Mouse (Mus musculus): Measurements from ENCODE around the gene Ralbp1. TPM values are rescaled to one million over a fixed set of nuclear protein-coding genes. Genes with fewer than 3 reads are reported as not detected.

Gene Ralbp1
- total and polyA plus RNA-seq, 3 experiments, result 53.2 to 69.6 TPM; not detected in 1

GRCm38 (mm10) chr17:65867996-65868395, 17.6 kb downstream of the Ralbp1 start:
- H3K27ac ChIP-seq (ENCODE audit: control insufficient read depth, low read depth, low read length), result no peak overlapping the region

GRCm38 (mm10) chr17:65866201-65866600, 19.4 kb downstream of the Ralbp1 start:
- Histone ChIP-seq H3K27ac (ENCODE audit: control insufficient read depth, low read depth, low read length) (no peak overlapping the region), H3K4me3 (ENCODE audit: control insufficient read depth in 1 of 2, insufficient read depth in 1 of 2, low read depth in 2 of 2, low read length in 2 of 2) (no peak overlapping the region), H3K36me3 (ENCODE audit: control insufficient read depth in 1 of 2, insufficient read depth in 2 of 2, low read length in 2 of 2) (peaks cover 3 to 5% of the 10 kb centered on the region in 2 experiments; a peak in 3 of 4 replicates), H3K9me3 (replicated peaks; ENCODE audit: insufficient read depth, low read length) (no peaks in the 10 kb centered on the region), H3K27me3 (ENCODE audit: control insufficient read depth in 1 of 2, insufficient read depth in 2 of 2, low read length in 2 of 2) (no peaks in the 10 kb centered on the region), H3K79me2 (ENCODE audit: control insufficient read depth, insufficient read depth, low read length, poor library complexity) (peaks cover 10% of the 10 kb centered on the region), H3K9ac (ENCODE audit: control insufficient read depth, low read depth, low read length, poor library complexity, severe bottlenecking) (no peak overlapping the region), H3K4me1 (ENCODE audit: control insufficient read depth in 1 of 2, insufficient read depth in 2 of 2, low read length in 2 of 2) (peaks cover 3 to 5% of the 10 kb centered on the region in 2 experiments; a peak in 3 of 4 replicates)
- DNase-seq (ENCODE audit: low read depth, low spot score), result no peak
- TF ChIP-seq MEF2A (IDR thresholded peaks at IDR 0.05; ENCODE audit: extremely low read depth, insufficient replicate concordance, low read depth, low read length, poor library complexity, severe bottlenecking) (no peak), ZC3H11A (IDR thresholded peaks at IDR 0.05; ENCODE audit: low read depth, low read length) (no peak), TBP (IDR thresholded peaks at IDR 0.05; ENCODE audit: low read depth, low read length) (no peak), RAD21 (IDR thresholded peaks at IDR 0.05; ENCODE audit: low read depth, low read length) (no peak), MYC (IDR thresholded peaks at IDR 0.05; ENCODE audit: low read depth, low read length) (no peak), MYB (IDR thresholded peaks at IDR 0.05; ENCODE audit: low read depth, low read length) (no peak), BHLHE40 (IDR thresholded peaks at IDR 0.05; ENCODE audit: borderline replicate concordance, low read depth, low read length) (no peak), USF1 (IDR thresholded peaks at IDR 0.05; ENCODE audit: low read depth, low read length) (no peak), GABPA (IDR thresholded peaks at IDR 0.05; ENCODE audit: low read depth, low read length) (no peak), MAZ (IDR thresholded peaks at IDR 0.05; ENCODE audit: low read depth, low read length) (no peak), JUND (IDR thresholded peaks at IDR 0.05; ENCODE audit: low read depth, low read length) (no peak), TAL1 (IDR thresholded peaks at IDR 0.05; ENCODE audit: low read length) (no peak), ZMIZ1 (IDR thresholded peaks at IDR 0.05; ENCODE audit: low read depth, low read length) (no peak), UBTF (IDR thresholded peaks at IDR 0.05; ENCODE audit: borderline replicate concordance, insufficient read depth, low read depth, low read length) (no peak), ZKSCAN1 (IDR thresholded peaks at IDR 0.05; ENCODE audit: low read depth, low read length) (no peak), SIN3A (IDR thresholded peaks at IDR 0.05; ENCODE audit: low read length) (no peak), EP300 (IDR thresholded peaks at IDR 0.05; ENCODE audit: low read depth in 1 of 2, low read length in 2 of 2) (no peak)

More at GRCm38 (mm10) chr17:65867996-65868395, 17.6 kb downstream of the Ralbp1 start:
- peaks cover 2 to 3% of the 10 kb centered on the region in 2 experiments; a peak in 3 of 4 replicates for H3K36me3 ChIP-seq (ENCODE audit: control insufficient read depth in 1 of 2, insufficient read depth in 2 of 2, low read length in 2 of 2)
- TF ChIP-seq GABPA (IDR thresholded peaks at IDR 0.05; ENCODE audit: low read depth, low read length) (no peak), HCFC1 (IDR thresholded peaks at IDR 0.05; ENCODE audit: low read depth, low read length) (no peak), E2F4 (IDR thresholded peaks at IDR 0.05; ENCODE audit: borderline replicate concordance, low read depth, low read length) (no peak), ZNF384 (IDR thresholded peaks at IDR 0.05; ENCODE audit: low read depth, low read length) (no peak)
- no peaks in the 10 kb centered on the region for H3K27me3 ChIP-seq (ENCODE audit: control insufficient read depth in 1 of 2, insufficient read depth in 2 of 2, low read length in 2 of 2)
- H3K4me1 ChIP-seq (ENCODE audit: control insufficient read depth in 1 of 2, insufficient read depth in 2 of 2, low read length in 2 of 2), result peaks cover 0 to 5% of the 10 kb centered on the region in 2 experiments; a peak in 2 of 4 replicates
- H3K79me2 ChIP-seq (ENCODE audit: control insufficient read depth, insufficient read depth, low read length, poor library complexity), result peaks cover 10% of the 10 kb centered on the region
- H3K4me3 ChIP-seq (ENCODE audit: control insufficient read depth in 1 of 2, insufficient read depth in 1 of 2, low read depth in 2 of 2, low read length in 2 of 2), result no peak overlapping the region
- no peaks in the 10 kb centered on the region for H3K9me3 ChIP-seq (replicated peaks; ENCODE audit: insufficient read depth, low read length)
- no peak overlapping the region for H3K9ac ChIP-seq (ENCODE audit: control insufficient read depth, low read depth, low read length, poor library complexity, severe bottlenecking)
- no peak for DNase-seq (ENCODE audit: low read depth, low spot score)
